Mouse (Mus musculus): ENCODE measurements around the gene Nes. TPM values are rescaled to one million over a fixed set of nuclear protein-coding genes. Genes with fewer than 3 reads are reported as not detected.

Gene Nes
- polyA plus RNA-seq, 1 experiment from 2014 or later = 20.7 TPM

GRCm38 (mm10) chr3:87984094-87984493, 13.2 kb downstream of the Nes start:
- Histone ChIP-seq H3K4me1 (replicated peaks; ENCODE audit: control insufficient read depth, insufficient read depth, low read length) (peaks cover 38% of the 10 kb centered on the region), H3K4me2 (replicated peaks) (no peak overlapping the region), H3K27ac (no peak overlapping the region), H3K27me3 (ENCODE audit: control insufficient read depth, insufficient read depth, low read length) (no peaks in the 10 kb centered on the region), H3K36me3 (replicated peaks; ENCODE audit: control insufficient read depth, insufficient read depth) (no peaks in the 10 kb centered on the region), H3K9ac (peak overlapping the region; percentile 26; the same call in 1 of the 2 replicates), H3K4me3 (replicated peaks; ENCODE audit: low read length) (no peak overlapping the region), H3K9me3 (ENCODE audit: control insufficient read depth, low read length) (no peaks in the 10 kb centered on the region)
- WGBS = 34% methylated on average over 3 of the region's 3 CpGs
- DNase-seq (ENCODE audit: low spot score) = no peak
- no peak for ATAC-seq (ENCODE audit: low FRiP score)

- DNase-seq (ENCODE audit: low spot score) = peak; percentile 49
- Histone ChIP-seq H3K4me1 (replicated peaks; ENCODE audit: control insufficient read depth, insufficient read depth, low read length) (peaks cover 38% of the 10 kb centered on the region), H3K4me3 (replicated peaks; ENCODE audit: low read length) (no peak overlapping the region), H3K9ac (no peak overlapping the region), H3K36me3 (replicated peaks; ENCODE audit: control insufficient read depth, insufficient read depth) (no peaks in the 10 kb centered on the region), H3K9me3 (ENCODE audit: control insufficient read depth, low read length) (no peaks in the 10 kb centered on the region), H3K27ac (peak overlapping the region; percentile 27; the same call in 1 of the 2 replicates), H3K4me2 (replicated peaks) (peak overlapping the region; percentile 8; the same call in 1 of the 2 replicates), H3K27me3 (ENCODE audit: control insufficient read depth, insufficient read depth, low read length) (no peaks in the 10 kb centered on the region)
- ATAC-seq (ENCODE audit: low FRiP score) = peak; percentile 16; the same call in 1 of the 2 replicates
- WGBS = 21% methylated on average over 12 of the region's 12 CpGs
Measured at GRCm38 (mm10) chr3:87985505-87986320, 14.8 kb downstream of the Nes start.

- H3K9ac ChIP-seq = peak overlapping the region; percentile 55
- under 1% methylated on average over 17 of the region's 17 CpGs for WGBS
- H3K27ac ChIP-seq = peak overlapping the region; percentile 59
- H3K27me3 ChIP-seq (ENCODE audit: control insufficient read depth, insufficient read depth, low read length) = no peaks in the 10 kb centered on the region
- no peaks in the 10 kb centered on the region for H3K9me3 ChIP-seq (ENCODE audit: control insufficient read depth, low read length)
- H3K36me3 ChIP-seq (replicated peaks; ENCODE audit: control insufficient read depth, insufficient read depth) = no peaks in the 10 kb centered on the region
- peak; percentile 98 for DNase-seq (ENCODE audit: low spot score)
- H3K4me3 ChIP-seq (replicated peaks; ENCODE audit: low read length) = peak overlapping the region; percentile 35
- H3K4me2 ChIP-seq (replicated peaks) = peak overlapping the region; percentile 77
- H3K4me1 ChIP-seq (replicated peaks; ENCODE audit: control insufficient read depth, insufficient read depth, low read length) = peaks cover 38% of the 10 kb centered on the region
- peak; percentile 79 for ATAC-seq (ENCODE audit: low FRiP score)
Measured at GRCm38 (mm10) chr3:87986868-87987267, 16.0 kb downstream of the Nes start.

- Histone ChIP-seq H3K9me3 (ENCODE audit: control insufficient read depth, low read length) (no peaks in the 10 kb centered on the region), H3K4me3 (replicated peaks; ENCODE audit: low read length) (peak overlapping the region; percentile 35), H3K27ac (peak overlapping the region; percentile 59), H3K36me3 (replicated peaks; ENCODE audit: control insufficient read depth, insufficient read depth) (no peaks in the 10 kb centered on the region), H3K27me3 (ENCODE audit: control insufficient read depth, insufficient read depth, low read length) (0 out of 2 replicates have a peak, but pooled peaks cover 4% of the 10 kb centered on the region), H3K9ac (peak overlapping the region; percentile 55), H3K4me2 (replicated peaks) (peak overlapping the region; percentile 77), H3K4me1 (replicated peaks; ENCODE audit: control insufficient read depth, insufficient read depth, low read length) (peaks cover 30% of the 10 kb centered on the region)
- 0% methylated on average over 15 of the region's 15 CpGs for WGBS
- ATAC-seq (ENCODE audit: low FRiP score) (peak; percentile 56), DNase-seq (ENCODE audit: low spot score) (peak; percentile 66)
Measured at GRCm38 (mm10) chr3:87987633-87988032, 16.8 kb downstream of the Nes start.

GRCm38 (mm10) chr3:87988068-87988467, 17.2 kb downstream of the Nes start:
- peak overlapping the region; percentile 55 for H3K9ac ChIP-seq
- H3K4me3 ChIP-seq (replicated peaks; ENCODE audit: low read length) = peak overlapping the region; percentile 35
- 0 out of 2 replicates have a peak overlapping the region, but pooled peaks have one; percentile 59 for H3K27ac ChIP-seq
- WGBS = 9% methylated on average over 15 of the region's 15 CpGs
- H3K4me1 ChIP-seq (replicated peaks; ENCODE audit: control insufficient read depth, insufficient read depth, low read length) = peaks cover 26% of the 10 kb centered on the region
- DNase-seq (ENCODE audit: low spot score) (peak; percentile 27), ATAC-seq (ENCODE audit: low FRiP score) (peak; percentile 7; the same call in 1 of the 2 replicates)
- H3K9me3 ChIP-seq (ENCODE audit: control insufficient read depth, low read length) = no peaks in the 10 kb centered on the region
- peaks cover 4% of the 10 kb centered on the region; the same call in 1 of the 2 replicates for H3K27me3 ChIP-seq (ENCODE audit: control insufficient read depth, insufficient read depth, low read length)
- H3K36me3 ChIP-seq (replicated peaks; ENCODE audit: control insufficient read depth, insufficient read depth) = no peaks in the 10 kb centered on the region
- H3K4me2 ChIP-seq (replicated peaks) = peak overlapping the region; percentile 77

GRCm38 (mm10) chr3:87989935-87990334, 19.1 kb downstream of the Nes start:
- DNase-seq (ENCODE audit: low spot score) (no peak), ATAC-seq (ENCODE audit: low FRiP score) (no peak)
- no peak overlapping the region for H3K4me3 ChIP-seq (replicated peaks; ENCODE audit: low read length)
- 38% methylated on average over 10 of the region's 10 CpGs for WGBS
- peaks cover 18% of the 10 kb centered on the region for H3K27me3 ChIP-seq (ENCODE audit: control insufficient read depth, insufficient read depth, low read length)
- H3K36me3 ChIP-seq (replicated peaks; ENCODE audit: control insufficient read depth, insufficient read depth) = no peaks in the 10 kb centered on the region
- no peaks in the 10 kb centered on the region for H3K9me3 ChIP-seq (ENCODE audit: control insufficient read depth, low read length)
- H3K4me2 ChIP-seq (replicated peaks) = no peak overlapping the region
- H3K27ac ChIP-seq = no peak overlapping the region
- H3K9ac ChIP-seq = no peak overlapping the region
- H3K4me1 ChIP-seq (replicated peaks; ENCODE audit: control insufficient read depth, insufficient read depth, low read length) = peaks cover 13% of the 10 kb centered on the region

GRCm38 (mm10) chr3:87993436-87993835, 22.6 kb downstream of the Nes start:
- Histone ChIP-seq H3K36me3 (replicated peaks; ENCODE audit: control insufficient read depth, insufficient read depth) (no peaks in the 10 kb centered on the region), H3K4me3 (replicated peaks; ENCODE audit: low read length) (no peak overlapping the region), H3K27ac (no peak overlapping the region), H3K4me1 (replicated peaks; ENCODE audit: control insufficient read depth, insufficient read depth, low read length) (peaks cover 13% of the 10 kb centered on the region), H3K4me2 (replicated peaks) (no peak overlapping the region), H3K9ac (no peak overlapping the region), H3K27me3 (ENCODE audit: control insufficient read depth, insufficient read depth, low read length) (peaks cover 53% of the 10 kb centered on the region), H3K9me3 (ENCODE audit: control insufficient read depth, low read length) (no peaks in the 10 kb centered on the region)
- no peak for DNase-seq (ENCODE audit: low spot score)
- 4% methylated on average over 6 of the region's 6 CpGs for WGBS
- ATAC-seq (ENCODE audit: low FRiP score) = no peak

- Histone ChIP-seq H3K4me3 (replicated peaks; ENCODE audit: low read length) (no peak overlapping the region), H3K36me3 (replicated peaks; ENCODE audit: control insufficient read depth, insufficient read depth) (no peaks in the 10 kb centered on the region), H3K27me3 (ENCODE audit: control insufficient read depth, insufficient read depth, low read length) (peaks cover 72% of the 10 kb centered on the region), H3K4me1 (replicated peaks; ENCODE audit: control insufficient read depth, insufficient read depth, low read length) (peaks cover 25% of the 10 kb centered on the region), H3K4me2 (replicated peaks) (no peak overlapping the region), H3K27ac (no peak overlapping the region), H3K9me3 (ENCODE audit: control insufficient read depth, low read length) (no peaks in the 10 kb centered on the region), H3K9ac (no peak overlapping the region)
- 29% methylated on average over 11 of the region's 11 CpGs for WGBS
- DNase-seq (ENCODE audit: low spot score) = no peak
- no peak for ATAC-seq (ENCODE audit: low FRiP score)
Measured at GRCm38 (mm10) chr3:87995331-87995730, 24.5 kb downstream of the Nes start.

GRCm38 (mm10) chr3:87996401-87996800, 25.5 kb downstream of the Nes start:
- peak overlapping the region; percentile 81 for H3K4me2 ChIP-seq (replicated peaks)
- peak overlapping the region; percentile 45 for H3K4me3 ChIP-seq (replicated peaks; ENCODE audit: low read length)
- H3K27ac ChIP-seq = no peak overlapping the region
- H3K36me3 ChIP-seq (replicated peaks; ENCODE audit: control insufficient read depth, insufficient read depth) = no peaks in the 10 kb centered on the region
- 3% methylated on average over 15 of the region's 15 CpGs for WGBS
- no peak for DNase-seq (ENCODE audit: low spot score)
- peaks cover 83% of the 10 kb centered on the region for H3K27me3 ChIP-seq (ENCODE audit: control insufficient read depth, insufficient read depth, low read length)
- H3K9me3 ChIP-seq (ENCODE audit: control insufficient read depth, low read length) = no peaks in the 10 kb centered on the region
- no peak for ATAC-seq (ENCODE audit: low FRiP score)
- peaks cover 30% of the 10 kb centered on the region for H3K4me1 ChIP-seq (replicated peaks; ENCODE audit: control insufficient read depth, insufficient read depth, low read length)
- no peak overlapping the region; the same call in 1 of the 2 replicates for H3K9ac ChIP-seq
